Mouse (Mus musculus): ENCODE results near the gene Slc44a5. TPM values are rescaled to one million over a fixed set of nuclear protein-coding genes. Genes with fewer than 3 reads are reported as not detected.

The Slc44a5 gene
- polyA plus RNA-seq, 1 experiment from 2014 or later: 0.56 TPM

- no peak overlapping the region for H3K27ac ChIP-seq (ENCODE audit: low read length)
- H3K9ac ChIP-seq (ENCODE audit: low read depth, low read length): no peak overlapping the region
- no peaks in the 10 kb centered on the region for H3K36me3 ChIP-seq (ENCODE audit: control insufficient read depth, insufficient read depth, low read length)
- H3K4me2 ChIP-seq (ENCODE audit: low read depth, low read length): no peak overlapping the region
- H3K9me3 ChIP-seq (ENCODE audit: control insufficient read depth, low read length): no peaks in the 10 kb centered on the region
- H3K4me3 ChIP-seq (ENCODE audit: low read length): no peak overlapping the region
- ATAC-seq: no peak
- WGBS: 91% methylated on average over 4 of the region's 4 CpGs
- H3K4me1 ChIP-seq (ENCODE audit: control insufficient read depth, insufficient read depth, low read length): no peaks in the 10 kb centered on the region
- H3K27me3 ChIP-seq (replicated peaks; ENCODE audit: control insufficient read depth, insufficient read depth, low read length): no peaks in the 10 kb centered on the region
These were observed 142.2 kb downstream of the Slc44a5 start for GRCm38 (mm10) chr3:154115478-154115877.

- no peak for ATAC-seq
- no peak overlapping the region for H3K4me2 ChIP-seq (ENCODE audit: low read depth, low read length)
- H3K9me3 ChIP-seq (ENCODE audit: control insufficient read depth, low read length): no peaks in the 10 kb centered on the region
- H3K9ac ChIP-seq (ENCODE audit: low read depth, low read length): no peak overlapping the region
- no peak overlapping the region for H3K27ac ChIP-seq (ENCODE audit: low read length)
- no peaks in the 10 kb centered on the region for H3K4me1 ChIP-seq (ENCODE audit: control insufficient read depth, insufficient read depth, low read length)
- 86% methylated on average over 5 of the region's 5 CpGs for WGBS
- no peaks in the 10 kb centered on the region for H3K27me3 ChIP-seq (replicated peaks; ENCODE audit: control insufficient read depth, insufficient read depth, low read length)
- H3K4me3 ChIP-seq (ENCODE audit: low read length): no peak overlapping the region
- H3K36me3 ChIP-seq (ENCODE audit: control insufficient read depth, insufficient read depth, low read length): no peaks in the 10 kb centered on the region
These were observed 142.8 kb downstream of the Slc44a5 start for GRCm38 (mm10) chr3:154116000-154116399.

- no peaks in the 10 kb centered on the region for H3K4me1 ChIP-seq (ENCODE audit: control insufficient read depth, insufficient read depth, low read length)
- no peaks in the 10 kb centered on the region for H3K27me3 ChIP-seq (replicated peaks; ENCODE audit: control insufficient read depth, insufficient read depth, low read length)
- H3K9me3 ChIP-seq (ENCODE audit: control insufficient read depth, low read length): no peaks in the 10 kb centered on the region
- no peak overlapping the region for H3K4me3 ChIP-seq (ENCODE audit: low read length)
- no peak overlapping the region for H3K4me2 ChIP-seq (ENCODE audit: low read depth, low read length)
- no peak overlapping the region for H3K9ac ChIP-seq (ENCODE audit: low read depth, low read length)
- WGBS: 73% methylated on average over 6 of the region's 6 CpGs
- no peak overlapping the region for H3K27ac ChIP-seq (ENCODE audit: low read length)
- ATAC-seq: no peak
- H3K36me3 ChIP-seq (ENCODE audit: control insufficient read depth, insufficient read depth, low read length): no peaks in the 10 kb centered on the region
These were observed 145.9 kb downstream of the Slc44a5 start for GRCm38 (mm10) chr3:154118992-154119603.

GRCm38 (mm10) chr3:154122531-154122930 lies 149.3 kb downstream of the Slc44a5 start:
- H3K9me3 ChIP-seq (ENCODE audit: control insufficient read depth, low read length): no peaks in the 10 kb centered on the region

GRCm38 (mm10) chr3:154124890-154125575 lies 151.8 kb downstream of the Slc44a5 start:
- H3K4me3 ChIP-seq (ENCODE audit: low read length): no peak overlapping the region
- no peaks in the 10 kb centered on the region for H3K4me1 ChIP-seq (ENCODE audit: control insufficient read depth, insufficient read depth, low read length)
- no peak overlapping the region for H3K27ac ChIP-seq (ENCODE audit: low read length)
- no peak overlapping the region for H3K4me2 ChIP-seq (ENCODE audit: low read depth, low read length)
- no peak overlapping the region for H3K9ac ChIP-seq (ENCODE audit: low read depth, low read length)
- 75% methylated on average over 15 of the region's 15 CpGs for WGBS
- no peak for ATAC-seq
- no peaks in the 10 kb centered on the region for H3K27me3 ChIP-seq (replicated peaks; ENCODE audit: control insufficient read depth, insufficient read depth, low read length)
- H3K9me3 ChIP-seq (ENCODE audit: control insufficient read depth, low read length): no peaks in the 10 kb centered on the region
- H3K36me3 ChIP-seq (ENCODE audit: control insufficient read depth, insufficient read depth, low read length): no peaks in the 10 kb centered on the region

More at GRCm38 (mm10) chr3:154122531-154122930, 149.3 kb downstream of the Slc44a5 start:
- 88% methylated on average over 3 of the region's 3 CpGs for WGBS
- Histone ChIP-seq H3K27ac (ENCODE audit: low read length) (no peak overlapping the region), H3K4me1 (ENCODE audit: control insufficient read depth, insufficient read depth, low read length) (no peaks in the 10 kb centered on the region), H3K9ac (ENCODE audit: low read depth, low read length) (no peak overlapping the region), H3K27me3 (replicated peaks; ENCODE audit: control insufficient read depth, insufficient read depth, low read length) (no peaks in the 10 kb centered on the region), H3K36me3 (ENCODE audit: control insufficient read depth, insufficient read depth, low read length) (no peaks in the 10 kb centered on the region), H3K4me3 (ENCODE audit: low read length) (no peak overlapping the region), H3K4me2 (ENCODE audit: low read depth, low read length) (no peak overlapping the region)
- ATAC-seq: no peak

- H3K36me3 ChIP-seq (ENCODE audit: control insufficient read depth, insufficient read depth, low read length): no peaks in the 10 kb centered on the region
- ATAC-seq: no peak
- H3K4me1 ChIP-seq (ENCODE audit: control insufficient read depth, insufficient read depth, low read length): no peaks in the 10 kb centered on the region
- no peaks in the 10 kb centered on the region for H3K27me3 ChIP-seq (replicated peaks; ENCODE audit: control insufficient read depth, insufficient read depth, low read length)
- WGBS: 69% methylated on average over 7 of the region's 7 CpGs
- no peak overlapping the region for H3K27ac ChIP-seq (ENCODE audit: low read length)
- no peak overlapping the region for H3K9ac ChIP-seq (ENCODE audit: low read depth, low read length)
- no peak overlapping the region for H3K4me2 ChIP-seq (ENCODE audit: low read depth, low read length)
- H3K4me3 ChIP-seq (ENCODE audit: low read length): no peak overlapping the region
- H3K9me3 ChIP-seq (ENCODE audit: control insufficient read depth, low read length): no peaks in the 10 kb centered on the region
These were observed 152.6 kb downstream of the Slc44a5 start for GRCm38 (mm10) chr3:154125768-154126376.

- Histone ChIP-seq H3K9me3 (ENCODE audit: control insufficient read depth, low read length) (no peaks in the 10 kb centered on the region), H3K27ac (ENCODE audit: low read length) (no peak overlapping the region), H3K27me3 (replicated peaks; ENCODE audit: control insufficient read depth, insufficient read depth, low read length) (no peaks in the 10 kb centered on the region), H3K4me2 (ENCODE audit: low read depth, low read length) (no peak overlapping the region), H3K9ac (ENCODE audit: low read depth, low read length) (no peak overlapping the region), H3K4me3 (ENCODE audit: low read length) (no peak overlapping the region), H3K4me1 (ENCODE audit: control insufficient read depth, insufficient read depth, low read length) (no peaks in the 10 kb centered on the region), H3K36me3 (ENCODE audit: control insufficient read depth, insufficient read depth, low read length) (no peaks in the 10 kb centered on the region)
- no peak for ATAC-seq
- 76% methylated on average over 3 of the region's 3 CpGs for WGBS
These were observed 154.0 kb downstream of the Slc44a5 start for GRCm38 (mm10) chr3:154127246-154127645.

GRCm38 (mm10) chr3:154129036-154129435 lies 155.8 kb downstream of the Slc44a5 start:
- WGBS: 67% methylated on average over 4 of the region's 4 CpGs
- no peak overlapping the region for H3K4me2 ChIP-seq (ENCODE audit: low read depth, low read length)
- no peak for ATAC-seq
- no peak overlapping the region for H3K9ac ChIP-seq (ENCODE audit: low read depth, low read length)
- no peak overlapping the region for H3K4me3 ChIP-seq (ENCODE audit: low read length)
- no peaks in the 10 kb centered on the region for H3K4me1 ChIP-seq (ENCODE audit: control insufficient read depth, insufficient read depth, low read length)
- no peaks in the 10 kb centered on the region for H3K27me3 ChIP-seq (replicated peaks; ENCODE audit: control insufficient read depth, insufficient read depth, low read length)
- no peak overlapping the region for H3K27ac ChIP-seq (ENCODE audit: low read length)
- no peaks in the 10 kb centered on the region for H3K9me3 ChIP-seq (ENCODE audit: control insufficient read depth, low read length)
- no peaks in the 10 kb centered on the region for H3K36me3 ChIP-seq (ENCODE audit: control insufficient read depth, insufficient read depth, low read length)

- 81% methylated on average over 6 of the region's 6 CpGs for WGBS
These were observed 157.3 kb downstream of the Slc44a5 start for GRCm38 (mm10) chr3:154130431-154131114.

More at GRCm38 (mm10) chr3:154130431-154131114, 157.3 kb downstream of the Slc44a5 start:
- Histone ChIP-seq H3K4me2 (ENCODE audit: low read depth, low read length) (no peak overlapping the region), H3K9ac (ENCODE audit: low read depth, low read length) (no peak overlapping the region), H3K4me3 (ENCODE audit: low read length) (no peak overlapping the region), H3K4me1 (ENCODE audit: control insufficient read depth, insufficient read depth, low read length) (no peaks in the 10 kb centered on the region), H3K27me3 (replicated peaks; ENCODE audit: control insufficient read depth, insufficient read depth, low read length) (no peaks in the 10 kb centered on the region), H3K9me3 (ENCODE audit: control insufficient read depth, low read length) (no peaks in the 10 kb centered on the region), H3K27ac (ENCODE audit: low read length) (no peak overlapping the region), H3K36me3 (ENCODE audit: control insufficient read depth, insufficient read depth, low read length) (no peaks in the 10 kb centered on the region)
- no peak for ATAC-seq

Measured in intestine, embryonic 16.5 days (tissue).